Mouse (Mus musculus) neural tube, embryonic 12.5 days (tissue): ENCODE measurements around the gene 4930550L24Rik. TPM values are rescaled to one million over a fixed set of nuclear protein-coding genes. Genes with fewer than 3 reads are reported as not detected.

Experiments
- ATAC-seq: fragments of 200-750 bp; cut with Nextera tagmentation; 2 replicates; pipeline ENCODE4 v1.8.0; 2017; ENCODE audit warnings: low read depth, mild to moderate bottlenecking, moderate TSS enrichment, moderate library complexity; ENCODE audit not compliant: low FRiP score
- H3K27ac ChIP-seq: fragments of 300-500 bp; sonication (generic); 2 replicates; pipeline ENCODE4 v1.5.1; 2016
- H3K27me3 ChIP-seq: fragments of 300-500 bp; sonication (generic); replicated peaks from 2 replicates; pipeline ENCODE4 v1.6.1; 2016; ENCODE audit warnings: mild to moderate bottlenecking
- H3K36me3 ChIP-seq: fragments of 300-500 bp; sonication (generic); 2 replicates; pipeline ENCODE4 v1.6.1; 2016; ENCODE audit warnings: mild to moderate bottlenecking
- H3K4me1 ChIP-seq: fragments of 300-500 bp; sonication (generic); 2 replicates; pipeline ENCODE4 v1.6.1; 2016
- H3K4me2 ChIP-seq: fragments of 300-500 bp; sonication (generic); replicated peaks from 2 replicates; pipeline ENCODE4 v1.6.1; 2016; ENCODE audit warnings: mild to moderate bottlenecking
- H3K4me3 ChIP-seq: fragments of 300-500 bp; sonication (generic); 2 replicates; pipeline ENCODE4 v1.5.1; 2016
- H3K9ac ChIP-seq: fragments of 300-500 bp; sonication (generic); 2 replicates; pipeline ENCODE4 v1.6.1; 2016; ENCODE audit warnings: mild to moderate bottlenecking
- H3K9me3 ChIP-seq: fragments of 300-500 bp; sonication (generic); 2 replicates; pipeline ENCODE4 v1.6.1; 2016; ENCODE audit warnings: mild to moderate bottlenecking
- WGBS: fragments of 180-500 bp; shearing (Covaris S2); methylation state at CpG from one replicate; pipeline ENCODE4 v1.1.7; 2016; 5-methylcytosine and 5-hydroxymethylcytosine counted together
- polyA plus RNA-seq: library from polyadenylated mRNA; unstranded; fragments of >200 nt; fragmentation: Nextera tagmentation; extraction: Ambion mirVana; gene quantifications from 2 replicates; pipeline ENCODE4 v1.2.1, GENCODE M21; 2016

The 4930550L24Rik gene
- not detected in 2 replicates for polyA plus RNA-seq

- ATAC-seq, result no peak
- H3K27ac ChIP-seq, result no peak within 1 kb of the TSS
- H3K9me3 ChIP-seq, result no peaks in the 10 kb centered on the region
- no peaks in the 10 kb centered on the region for H3K36me3 ChIP-seq
- no peaks in the 10 kb centered on the region for H3K4me1 ChIP-seq
- no peak within 1 kb of the TSS for H3K9ac ChIP-seq
- 85% methylated on average over 2 of the region's 2 CpGs for WGBS
- no peaks in the 10 kb centered on the region for H3K27me3 ChIP-seq
- H3K4me2 ChIP-seq, result no peak within 1 kb of the TSS
- H3K4me3 ChIP-seq, result no peak within 1 kb of the TSS
Observed at GRCm38 (mm10) chrX:58909060-58909459, at the start of gene 4930550L24Rik. Gene 4930550L24Rik, plus strand, starts transcription at chrX:58909360.

- H3K4me2 ChIP-seq, result no peak overlapping the region
- no peak overlapping the region for H3K9ac ChIP-seq
- no peaks in the 10 kb centered on the region for H3K27me3 ChIP-seq
- ATAC-seq, result no peak
- no peaks in the 10 kb centered on the region for H3K36me3 ChIP-seq
- H3K4me3 ChIP-seq, result no peak overlapping the region
- WGBS, result 96% methylated on average over 1 of the region's 1 CpGs
- no peak overlapping the region for H3K27ac ChIP-seq
- H3K9me3 ChIP-seq, result no peaks in the 10 kb centered on the region
- no peaks in the 10 kb centered on the region for H3K4me1 ChIP-seq
Observed at GRCm38 (mm10) chrX:58900753-58901152, 8.4 kb upstream of the 4930550L24Rik start.

GRCm38 (mm10) chrX:58967969-58968368 lies 58.8 kb downstream of the 4930550L24Rik start:
- H3K27ac ChIP-seq, result no peak overlapping the region
- peak; percentile 56; the same call in 1 of the 2 replicates for ATAC-seq
- H3K9me3 ChIP-seq, result no peaks in the 10 kb centered on the region
- H3K4me2 ChIP-seq, result no peak overlapping the region
- H3K36me3 ChIP-seq, result no peaks in the 10 kb centered on the region
- H3K4me3 ChIP-seq, result no peak overlapping the region
- no peak overlapping the region for H3K9ac ChIP-seq
- no peaks in the 10 kb centered on the region for H3K27me3 ChIP-seq
- WGBS, result 76% methylated on average over 2 of the region's 2 CpGs
- no peaks in the 10 kb centered on the region for H3K4me1 ChIP-seq
